Mouse (Mus musculus): ENCODE data around the gene Nsfl1c. TPM values are rescaled to one million over a fixed set of nuclear protein-coding genes. Genes with fewer than 3 reads are reported as not detected.

Nsfl1c gene
- total and polyA plus RNA-seq, 3 experiments: 87.8 to 231 (median 165) TPM

DNA sequence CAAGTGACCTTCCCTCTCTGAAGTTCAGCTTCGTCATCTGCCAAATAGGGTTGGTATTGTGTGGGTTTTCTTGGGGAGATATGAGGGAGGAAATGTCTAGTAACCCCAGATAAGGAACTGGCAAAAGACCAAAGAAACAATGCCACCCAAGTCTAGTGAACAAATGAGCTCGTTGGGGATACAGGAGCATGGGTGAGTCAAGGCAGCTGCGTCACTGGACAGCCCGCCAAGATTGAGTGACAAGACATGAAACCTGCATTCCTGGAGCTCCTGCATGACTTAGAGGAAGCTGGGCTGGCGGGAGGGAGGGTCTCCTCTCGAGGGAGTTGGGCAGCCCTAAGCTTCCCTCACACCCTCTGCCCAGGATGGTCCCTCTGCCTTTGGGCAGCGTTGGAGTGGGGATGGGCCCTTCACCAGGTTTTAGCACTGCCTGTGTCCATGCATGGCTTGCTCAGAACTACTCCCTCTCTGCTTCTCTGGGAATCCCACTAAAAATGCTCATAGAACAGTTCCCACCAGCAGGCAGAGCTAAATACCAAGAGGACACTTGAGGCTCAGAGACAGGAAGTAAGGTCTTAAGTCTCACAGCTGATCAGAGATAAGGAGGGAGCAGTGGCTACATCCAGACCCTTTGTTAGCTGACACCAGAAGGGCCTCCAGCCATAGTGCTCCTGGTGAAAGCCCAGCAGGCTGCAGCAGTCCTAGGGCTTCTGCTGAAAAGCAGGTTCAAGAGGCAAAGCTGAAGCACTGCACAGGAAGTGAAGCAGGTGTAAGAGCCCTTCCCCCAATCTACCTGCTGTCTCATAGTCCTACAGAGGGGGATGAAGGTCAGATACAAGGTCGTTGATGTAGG, 36.6 kb downstream of the Nsfl1c start:
- dilution Hi-C loops (cut with MboI; ENCODE audit: extremely low pct_ligation_motif_present, extremely low pct_unique_long_range_greater_than_20kb, low sequenced_read_pairs) (no loop called here), in situ Hi-C loops (cut with MboI; ENCODE audit: low pct_ligation_motif_present, low pct_unique_long_range_greater_than_20kb, low sequenced_read_pairs) (no loop called here)
- peaks cover 0 to 8% of the 10 kb centered on the region in 2 experiments for H3K36me3 ChIP-seq (replicated peaks in 1 of 2; ENCODE audit: control insufficient read depth in 1 of 2, insufficient read depth in 1 of 2, low read length in 1 of 2)
- no peak for DNase-seq (ENCODE audit: extremely low read depth)
- no peaks in the 10 kb centered on the region for H3K79me2 ChIP-seq (replicated peaks; ENCODE audit: control insufficient read depth, extremely low read depth, insufficient read depth, poor library complexity, severe bottlenecking)
- H3K9me3 ChIP-seq (replicated peaks; ENCODE audit: low read length): no peaks in the 10 kb centered on the region
- TF ChIP-seq CHD2 (IDR thresholded peaks at IDR 0.05; ENCODE audit: low read length) (no peak), JUND (conservative IDR thresholded peaks at IDR 0.05; ENCODE audit: low read depth, low read length) (no peak), GABPA (IDR thresholded peaks at IDR 0.05; ENCODE audit: insufficient replicate concordance, low read depth, low read length) (no peak), MYC (IDR thresholded peaks at IDR 0.05; ENCODE audit: low read depth, low read length) (no peak), CHD1 (IDR thresholded peaks at IDR 0.05; ENCODE audit: low read depth, low read length) (no peak), EP300 (IDR thresholded peaks at IDR 0.05; ENCODE audit: low read length) (no peak), TCF12 (IDR thresholded peaks at IDR 0.05; ENCODE audit: low read depth, low read length) (no peak), MEF2A (IDR thresholded peaks at IDR 0.05; ENCODE audit: borderline replicate concordance, low read depth, low read length) (no peak), SIN3A (IDR thresholded peaks at IDR 0.05; ENCODE audit: low read length) (no peak), MAX (IDR thresholded peaks at IDR 0.05; ENCODE audit: low read length) (no peak)
- no peak overlapping the region for H3K4me3 ChIP-seq (replicated peaks in 1 of 3; ENCODE audit: low read depth in 2 of 3, low read length in 2 of 3, poor library complexity in 1 of 3)
- H3K4me2 ChIP-seq (ENCODE audit: insufficient read depth, low read depth, poor library complexity, severe bottlenecking): no peak overlapping the region
- no peaks in the 10 kb centered on the region for H3K27me3 ChIP-seq (replicated peaks)
- no peak overlapping the region for H3K9ac ChIP-seq (ENCODE audit: insufficient read depth, low read depth)
- H3K4me1 ChIP-seq (ENCODE audit: control insufficient read depth in 1 of 2, insufficient read depth in 2 of 2): peaks cover 7 to 16% of the 10 kb centered on the region in 2 experiments
- no peak overlapping the region for H3K27ac ChIP-seq (ENCODE audit: insufficient read depth, low read depth)

DNA sequence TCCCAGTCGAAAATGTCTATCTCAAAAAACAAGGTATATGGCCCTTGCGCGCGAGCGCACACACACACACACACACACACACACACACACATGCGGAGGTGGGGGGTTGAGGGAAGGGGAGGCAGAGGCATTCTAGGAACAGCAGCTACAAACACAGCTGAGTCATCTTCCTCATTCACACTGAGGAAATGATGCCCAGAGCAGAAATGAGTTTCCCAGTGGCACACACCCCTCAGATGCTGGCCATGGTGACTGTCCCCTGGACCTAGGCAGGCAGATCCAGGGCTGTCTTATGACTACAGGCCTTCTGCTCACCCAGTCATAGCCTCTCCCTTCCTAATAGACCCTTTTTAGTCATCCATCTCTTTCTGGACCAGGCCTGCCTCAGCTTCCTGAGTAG, 39.6 kb downstream of the Nsfl1c start:
- no peaks in the 10 kb centered on the region for H3K79me2 ChIP-seq (replicated peaks; ENCODE audit: control insufficient read depth, extremely low read depth, insufficient read depth, poor library complexity, severe bottlenecking)
- peaks cover 7 to 24% of the 10 kb centered on the region in 2 experiments for H3K4me1 ChIP-seq (ENCODE audit: control insufficient read depth in 1 of 2, insufficient read depth in 2 of 2)
- no peak overlapping the region for H3K4me2 ChIP-seq (ENCODE audit: insufficient read depth, low read depth, poor library complexity, severe bottlenecking)
- no peak overlapping the region for H3K4me3 ChIP-seq (replicated peaks in 1 of 3; ENCODE audit: low read depth in 2 of 3, low read length in 2 of 3, poor library complexity in 1 of 3)
- no peaks in the 10 kb centered on the region for H3K27me3 ChIP-seq (replicated peaks)
- no peaks in the 10 kb centered on the region for H3K9me3 ChIP-seq (replicated peaks; ENCODE audit: low read length)
- no peak for DNase-seq (ENCODE audit: extremely low read depth)
- H3K27ac ChIP-seq (ENCODE audit: insufficient read depth, low read depth): no peak overlapping the region
- H3K36me3 ChIP-seq (replicated peaks in 1 of 2; ENCODE audit: control insufficient read depth in 1 of 2, insufficient read depth in 1 of 2, low read length in 1 of 2): no peaks in the 10 kb centered on the region
- in situ Hi-C loops (cut with MboI; ENCODE audit: low pct_ligation_motif_present, low pct_unique_long_range_greater_than_20kb, low sequenced_read_pairs) (no loop called here), dilution Hi-C loops (cut with MboI; ENCODE audit: extremely low pct_ligation_motif_present, extremely low pct_unique_long_range_greater_than_20kb, low sequenced_read_pairs) (no loop called here)
- no peak for TF ChIP-seq POLR2AphosphoS2 (IDR thresholded peaks at IDR 0.05; ENCODE audit: low read depth, low read length)
- TF ChIP-seq CHD1 (IDR thresholded peaks at IDR 0.05; ENCODE audit: low read depth, low read length): no peak
- no peak for TF ChIP-seq MEF2A (IDR thresholded peaks at IDR 0.05; ENCODE audit: borderline replicate concordance, low read depth, low read length)
- TF ChIP-seq GABPA (IDR thresholded peaks at IDR 0.05; ENCODE audit: insufficient replicate concordance, low read depth, low read length): no peak
- TF ChIP-seq MXI1 (IDR thresholded peaks at IDR 0.05; ENCODE audit: low read depth, low read length): no peak
- TF ChIP-seq POLR2A (IDR thresholded peaks at IDR 0.05; ENCODE audit: low read depth, low read length): no peak
- no peak for TF ChIP-seq UBTF (IDR thresholded peaks at IDR 0.05; ENCODE audit: low read depth, low read length)
- TF ChIP-seq ZKSCAN1 (IDR thresholded peaks at IDR 0.05; ENCODE audit: borderline replicate concordance, low read depth, low read length): no peak
- TF ChIP-seq MAX (IDR thresholded peaks at IDR 0.05; ENCODE audit: low read length): no peak
- no peak for TF ChIP-seq BHLHE40 (IDR thresholded peaks at IDR 0.05; ENCODE audit: low read depth, low read length)
- TF ChIP-seq E2F4 (IDR thresholded peaks at IDR 0.05; ENCODE audit: insufficient replicate concordance, low read depth, low read length): no peak
- no peak for TF ChIP-seq PAX5 (IDR thresholded peaks at IDR 0.05; ENCODE audit: low read length)
- TF ChIP-seq ETS1 (conservative IDR thresholded peaks at IDR 0.05; ENCODE audit: low read depth, low read length): no peak
- TF ChIP-seq USF2 (conservative IDR thresholded peaks at IDR 0.05; ENCODE audit: low read depth, low read length): no peak
- no peak for TF ChIP-seq CTCF (conservative IDR thresholded peaks at IDR 0.05 in 1 of 2, IDR thresholded peaks at IDR 0.05 in 1 of 2; ENCODE audit: low read depth in 2 of 2, low read length in 2 of 2)
- no peak for TF ChIP-seq CHD2 (IDR thresholded peaks at IDR 0.05; ENCODE audit: low read length)
- no peak for TF ChIP-seq JUND (conservative IDR thresholded peaks at IDR 0.05; ENCODE audit: low read depth, low read length)
- TF ChIP-seq ELF1 (IDR thresholded peaks at IDR 0.05; ENCODE audit: low read depth, low read length): no peak
- no peak overlapping the region for H3K9ac ChIP-seq (ENCODE audit: insufficient read depth, low read depth)

Measured in CH12.LX (cell line).